Mouse (Mus musculus) heart, adult 8-10 months (tissue): ENCODE results near the gene Olfr139. TPM values are rescaled to one million over a fixed set of nuclear protein-coding genes. Genes with fewer than 3 reads are reported as not detected.

Experiments used
- DNase-seq: peaks from one replicate; pipeline ENCODE4 v3.0.0; 2022; ENCODE audit warnings: low spot score
- total RNA-seq, 4 experiments: library from RNA; stranded (reverse); gene quantifications; 2 replicates each; pipeline ENCODE4 v1.2.4; 2022

The Olfr139 gene
- total RNA-seq = not detected

GRCm38 (mm10) chr11:74056451-74056850 is at the start of gene Olfr139, which contains the start of gene Olfr399:
Gene Olfr139, minus strand, starts transcription at chr11:74056551.
Gene Olfr399, minus strand, starts transcription at chr11:74056615.
- no peak for DNase-seq

DNA sequence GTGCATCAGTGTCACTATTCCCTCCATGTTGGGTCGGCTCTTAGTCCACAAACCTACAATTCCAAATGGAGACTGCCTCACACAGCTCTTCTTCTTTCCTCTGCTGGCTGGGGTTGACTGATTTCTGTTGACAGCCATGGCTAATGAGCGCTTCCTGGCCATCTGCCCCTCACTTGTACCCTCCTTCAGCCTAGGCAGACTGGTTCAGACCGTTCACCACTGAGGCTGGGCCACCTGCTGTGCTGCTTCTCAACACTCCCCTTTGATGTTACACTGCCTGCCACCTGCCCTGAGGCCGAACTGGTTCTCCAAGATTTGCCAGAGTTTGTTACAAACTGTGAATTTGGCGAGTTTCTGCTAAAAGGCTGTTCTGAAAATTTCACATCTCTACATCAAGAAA is 48.7 kb upstream of the Olfr139 start:
- no peak for DNase-seq

DNA sequence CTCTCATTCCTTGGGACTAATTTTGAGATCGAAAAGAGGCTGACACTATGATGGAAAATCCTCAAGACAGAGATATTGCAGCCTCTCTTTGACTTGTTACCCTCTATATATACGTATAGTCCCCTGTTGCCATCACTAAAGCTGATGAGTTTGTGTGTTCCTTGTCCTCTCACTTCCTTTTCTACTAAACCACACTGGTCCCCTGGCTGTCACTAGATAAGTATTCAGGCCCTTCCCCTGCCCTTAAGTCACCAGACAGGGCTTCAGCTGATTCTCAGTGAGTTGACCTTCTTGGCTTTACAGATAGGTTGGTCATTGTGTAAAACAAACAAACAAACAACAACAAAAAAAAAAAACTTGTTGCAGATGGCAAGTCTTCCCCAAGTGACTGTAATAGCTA is 45.2 kb upstream of the Olfr139 start:
- no peak for DNase-seq

GRCm38 (mm10) chr11:74100724-74101123 is 44.4 kb upstream of the Olfr139 start:
- peak; percentile 2 for DNase-seq

DNA sequence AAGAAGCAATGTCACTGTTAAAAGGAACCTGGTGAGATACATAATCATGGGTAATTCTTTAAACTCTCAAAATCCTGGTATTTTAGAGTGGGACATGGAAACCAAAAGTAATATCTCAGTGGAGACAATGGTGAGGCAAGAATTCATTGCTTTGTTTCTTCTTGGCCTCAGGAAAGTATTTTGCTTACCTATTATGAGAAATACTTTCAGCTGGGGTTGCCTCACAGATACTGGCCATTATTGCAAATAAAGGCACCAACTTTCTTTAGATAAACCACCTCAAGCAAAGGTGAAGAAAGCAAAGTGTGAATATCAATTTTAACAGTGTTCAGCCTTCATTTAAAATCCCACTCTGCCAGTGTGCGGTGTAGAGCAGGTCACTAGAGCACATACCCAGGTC is 13.3 kb upstream of the Olfr139 start, which contains the start of gene Zfp616:
Gene Zfp616 (plus strand): TSS at position 301 of the 400 bp plus-strand sequence.
- no peak for DNase-seq

DNA sequence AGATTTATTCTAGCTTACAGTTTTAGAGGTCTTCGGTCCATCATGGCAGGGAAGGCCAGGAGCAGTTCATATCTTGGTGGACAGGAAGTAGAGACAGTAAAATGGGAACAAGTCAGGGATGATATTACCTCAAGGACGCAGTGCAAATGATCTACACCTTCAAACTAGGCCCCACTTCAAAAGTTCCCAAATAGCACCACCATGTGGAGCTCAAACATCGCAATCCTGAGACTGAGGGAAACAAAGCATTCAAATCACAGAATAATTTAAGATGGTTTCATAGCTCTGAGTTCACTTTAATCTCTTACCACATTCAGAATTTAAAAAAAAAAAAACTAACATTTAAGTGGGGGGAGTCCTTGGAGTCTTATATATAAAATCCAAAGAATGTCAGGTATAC is 5.0 kb downstream of the Olfr139 start:
- no peak for DNase-seq

Other genes starting within 250 kb of the Olfr139 start
- gene Olfr392, start 239.5 kb downstream of the Olfr139 start, total RNA-seq = not detected
- not detected for gene Olfr393, start 205.1 kb downstream of the Olfr139 start, total RNA-seq
- not detected for gene Olfr394, start 165.8 kb downstream of the Olfr139 start, total RNA-seq
- not detected for gene Olfr395, start 147.3 kb downstream of the Olfr139 start, total RNA-seq
- not detected for gene Olfr23, start 119.9 kb downstream of the Olfr139 start, total RNA-seq
- gene Olfr397, start 95.7 kb downstream of the Olfr139 start, total RNA-seq = not detected
- not detected for gene Olfr398, start 66.1 kb downstream of the Olfr139 start, total RNA-seq
- gene Olfr399, start 64 bp upstream of the Olfr139 start, total RNA-seq = not detected
- gene Zfp616, start 13.4 kb upstream of the Olfr139 start, total RNA-seq = not detected
- gene Olfr401, start 57.2 kb upstream of the Olfr139 start, total RNA-seq = not detected
- not detected for gene Olfr402, start 97.0 kb upstream of the Olfr139 start, total RNA-seq
- not detected for gene Olfr403, start 129.7 kb upstream of the Olfr139 start, total RNA-seq
- gene Olfr43, start 154.8 kb upstream of the Olfr139 start, total RNA-seq = not detected
- gene Olfr406, start 203.3 kb upstream of the Olfr139 start, total RNA-seq = not detected
- gene Olfr59, start 227.2 kb upstream of the Olfr139 start, total RNA-seq = not detected